Mouse (Mus musculus): ENCODE data around the gene Ncapg2.

Gene Ncapg2

DNA sequence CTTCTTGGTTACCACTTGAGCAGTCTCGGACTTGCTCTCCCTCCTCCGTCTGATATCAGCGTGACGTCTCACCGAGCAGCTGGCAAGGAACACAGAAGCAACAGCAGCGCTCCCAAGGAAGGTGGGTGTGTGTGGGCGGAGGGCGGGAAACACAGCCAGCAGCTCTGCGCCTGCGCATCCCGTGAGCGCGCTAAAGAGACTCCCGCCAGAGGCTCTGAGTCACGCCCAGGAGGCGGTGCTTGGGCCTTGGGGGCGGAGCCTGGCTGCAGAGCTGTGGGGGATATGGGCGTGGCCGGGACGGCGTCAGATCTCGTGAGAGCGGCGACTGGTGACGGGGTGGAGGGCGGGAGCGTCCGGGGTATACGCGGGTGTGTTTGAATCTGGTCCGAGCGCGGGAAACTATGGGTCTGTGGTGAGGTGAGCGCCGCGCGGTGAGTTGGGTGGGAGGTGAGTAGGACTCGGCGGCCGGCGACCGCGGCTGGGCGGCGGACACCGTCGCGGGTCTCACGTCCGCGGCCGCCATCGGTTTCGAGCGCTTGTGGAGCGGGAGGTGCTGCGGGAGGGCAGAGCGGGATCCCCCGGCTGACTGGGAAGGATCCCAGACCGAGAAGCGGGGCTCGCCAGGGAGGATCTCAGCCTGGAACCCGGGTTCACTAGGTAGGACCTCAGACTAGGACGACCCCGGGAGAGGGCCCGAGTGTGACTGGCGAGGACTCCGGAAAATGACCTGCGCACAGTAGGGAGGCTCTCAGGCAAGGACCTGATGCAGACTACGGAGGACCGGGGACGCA, at the start of gene Ncapg2:
Ncapg2 (plus strand) TSS at position 358 of the 791 bp plus-strand sequence.
- in situ Hi-C loops (cut with MboI; ENCODE audit: low pct_unique_long_range_greater_than_20kb in 1 of 2, low sequenced_read_pairs in 2 of 2, unreplicated experiment in 1 of 2): no loop called here

DNA sequence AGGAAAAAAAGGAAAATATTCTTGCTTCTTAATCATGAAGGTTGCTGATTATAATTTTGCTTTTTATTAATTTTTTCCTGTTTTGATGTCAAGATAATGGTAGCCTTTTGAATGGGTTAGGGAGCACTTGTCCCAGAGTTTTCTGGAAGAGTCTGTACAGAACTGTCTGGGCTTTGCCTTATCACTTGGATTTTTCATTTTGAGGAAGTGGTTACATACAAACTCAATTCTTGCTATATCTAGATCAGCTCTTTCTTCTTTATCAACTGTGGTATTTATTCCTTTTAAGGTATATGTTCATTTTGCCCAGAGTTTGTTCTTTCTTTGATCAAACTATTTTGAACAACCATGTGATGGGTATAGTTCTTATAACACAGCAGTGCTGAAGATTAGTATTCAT, 43.1 kb upstream of the Ncapg2 start:
- in situ Hi-C loops (cut with MboI; ENCODE audit: low pct_unique_long_range_greater_than_20kb in 1 of 2, low sequenced_read_pairs in 2 of 2, unreplicated experiment in 1 of 2): no loop called here

DNA sequence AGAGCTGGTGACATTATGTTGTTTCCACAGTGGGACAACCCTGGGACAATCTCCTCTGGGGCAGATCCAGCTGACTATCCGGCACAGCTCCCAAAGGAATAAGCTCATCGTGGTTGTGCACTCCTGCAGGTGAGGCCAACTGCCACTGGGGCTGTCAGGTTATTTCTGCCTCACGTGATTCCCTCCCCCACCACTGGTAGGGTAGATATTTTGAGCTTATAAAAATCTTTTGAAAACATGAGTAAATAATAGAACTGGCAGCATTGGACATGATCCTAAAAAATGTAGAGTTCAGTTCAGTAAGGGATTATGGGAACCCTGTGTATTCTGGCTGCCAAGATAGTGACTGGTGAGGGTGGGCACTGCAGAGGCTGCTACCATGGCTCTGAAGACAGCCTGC, 38.3 kb upstream of the Ncapg2 start:
- in situ Hi-C loops (cut with MboI; ENCODE audit: low pct_unique_long_range_greater_than_20kb in 1 of 2, low sequenced_read_pairs in 2 of 2, unreplicated experiment in 1 of 2): no loop called here

DNA sequence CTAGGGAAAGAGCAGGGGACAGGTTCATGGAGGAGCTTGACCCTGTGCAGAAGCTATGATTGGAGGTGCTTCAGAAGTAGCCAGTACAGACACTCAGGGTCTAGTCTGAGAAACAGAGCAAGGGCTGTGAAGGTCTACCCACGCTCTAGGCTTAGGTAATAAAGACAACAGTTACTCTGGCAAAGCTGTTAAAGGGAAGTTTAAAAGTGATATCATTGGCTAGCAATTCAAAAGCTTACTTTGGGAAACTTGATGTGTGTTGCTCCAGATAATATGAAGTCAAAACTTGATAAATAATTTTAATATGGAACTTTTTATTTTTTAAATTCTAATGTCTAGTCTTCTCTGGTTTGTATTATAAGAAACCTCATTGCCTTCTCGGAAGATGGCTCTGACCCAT, 37.9 kb upstream of the Ncapg2 start:
- in situ Hi-C loops (cut with MboI; ENCODE audit: low pct_unique_long_range_greater_than_20kb in 1 of 2, low sequenced_read_pairs in 2 of 2, unreplicated experiment in 1 of 2): no loop called here

- in situ Hi-C loops (cut with MboI; ENCODE audit: low pct_unique_long_range_greater_than_20kb in 1 of 2, low sequenced_read_pairs in 2 of 2, unreplicated experiment in 1 of 2): no loop called here
Measured at GRCm38 (mm10) chr12:116368857-116369256, 36.3 kb upstream of the Ncapg2 start.

GRCm38 (mm10) chr12:116383101-116383500, 22.1 kb upstream of the Ncapg2 start:
- in situ Hi-C loops (cut with MboI; ENCODE audit: low pct_unique_long_range_greater_than_20kb in 1 of 2, low sequenced_read_pairs in 2 of 2, unreplicated experiment in 1 of 2): loop anchor here in 1 of 2 experiments (25.0 kb wide), 1 partner anchor 321 kb away; no protein-coding TSS in a partner anchor

GRCm38 (mm10) chr12:116383995-116384394, 21.2 kb upstream of the Ncapg2 start:
- in situ Hi-C loops (cut with MboI; ENCODE audit: low pct_unique_long_range_greater_than_20kb in 1 of 2, low sequenced_read_pairs in 2 of 2, unreplicated experiment in 1 of 2): loop anchor here in 1 of 2 experiments (25.0 kb wide), 1 partner anchor 322 kb away; no protein-coding TSS in a partner anchor

DNA sequence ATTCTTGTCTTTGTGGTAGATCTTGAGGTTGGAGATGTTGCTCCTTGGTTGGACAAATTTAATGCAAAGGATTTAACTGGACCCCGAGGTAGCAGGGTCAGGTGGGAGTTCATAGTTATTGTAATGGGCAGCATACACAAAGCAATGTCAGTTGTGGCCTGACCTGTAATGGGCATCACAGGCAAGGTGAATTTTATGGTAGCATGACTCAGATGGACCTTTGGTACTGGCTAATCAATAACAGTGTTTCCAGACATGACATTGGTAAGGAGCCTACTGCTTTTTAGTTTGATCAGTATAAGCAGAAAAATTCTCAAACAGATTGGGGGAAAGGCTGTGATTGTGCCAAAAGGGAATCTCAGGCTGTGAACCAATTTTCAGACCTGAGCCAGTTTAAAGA, 18.4 kb upstream of the Ncapg2 start:
- in situ Hi-C loops (cut with MboI; ENCODE audit: low pct_unique_long_range_greater_than_20kb in 1 of 2, low sequenced_read_pairs in 2 of 2, unreplicated experiment in 1 of 2): loop anchor here in 1 of 2 experiments (25.0 kb wide), 1 partner anchor 325 kb away; no protein-coding TSS in a partner anchor

DNA sequence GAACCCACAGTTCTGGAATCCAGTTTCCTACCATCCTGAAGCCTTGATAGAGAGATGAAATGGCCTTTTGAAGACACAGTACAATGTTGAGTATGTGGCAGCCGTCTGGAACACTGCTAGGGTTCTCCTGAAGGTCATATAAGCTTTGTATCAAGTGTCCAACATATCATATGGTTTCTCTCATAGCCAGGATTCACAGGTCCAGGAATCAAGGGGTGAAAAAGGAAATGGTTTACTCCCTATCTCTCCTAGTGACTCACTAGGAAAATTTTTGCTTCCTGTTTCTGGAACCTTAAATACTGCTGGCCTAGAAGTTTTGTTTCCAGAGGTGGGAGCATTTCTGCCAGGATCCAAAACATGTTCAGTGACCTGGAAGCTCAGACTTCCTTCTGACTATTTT, 15.3 kb upstream of the Ncapg2 start:
- in situ Hi-C loops (cut with MboI; ENCODE audit: low pct_unique_long_range_greater_than_20kb in 1 of 2, low sequenced_read_pairs in 2 of 2, unreplicated experiment in 1 of 2): loop anchor here in 1 of 2 experiments (25.0 kb wide), 1 partner anchor 328 kb away; no protein-coding TSS in a partner anchor

GRCm38 (mm10) chr12:116394327-116394726, 10.9 kb upstream of the Ncapg2 start:
- in situ Hi-C loops (cut with MboI; ENCODE audit: low pct_unique_long_range_greater_than_20kb in 1 of 2, low sequenced_read_pairs in 2 of 2, unreplicated experiment in 1 of 2): loop anchor here in 1 of 2 experiments (25.0 kb wide), 1 partner anchor 332 kb away; no protein-coding TSS in a partner anchor

DNA sequence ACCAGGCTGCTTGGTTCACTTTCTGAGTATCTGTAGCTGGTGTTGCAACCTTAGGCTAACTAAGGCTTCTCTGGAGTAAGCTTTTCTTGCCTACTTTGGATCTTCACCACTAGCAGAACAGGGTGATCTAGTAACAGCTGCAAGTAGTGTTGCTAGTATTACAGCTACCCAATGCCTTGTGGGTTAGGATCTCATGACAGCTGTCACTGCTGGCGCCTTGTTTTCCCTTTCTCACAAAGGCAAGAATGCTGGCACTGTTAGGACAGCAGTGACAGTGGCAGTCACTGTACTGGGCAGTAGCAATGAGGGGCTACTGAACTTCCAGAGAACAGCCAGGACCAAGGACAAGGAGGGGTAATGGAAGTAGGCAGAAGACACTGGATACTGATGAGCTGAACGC, 9.9 kb upstream of the Ncapg2 start:
- in situ Hi-C loops (cut with MboI; ENCODE audit: low pct_unique_long_range_greater_than_20kb in 1 of 2, low sequenced_read_pairs in 2 of 2, unreplicated experiment in 1 of 2): loop anchor here in 1 of 2 experiments (25.0 kb wide), 1 partner anchor 333 kb away; no protein-coding TSS in a partner anchor

DNA sequence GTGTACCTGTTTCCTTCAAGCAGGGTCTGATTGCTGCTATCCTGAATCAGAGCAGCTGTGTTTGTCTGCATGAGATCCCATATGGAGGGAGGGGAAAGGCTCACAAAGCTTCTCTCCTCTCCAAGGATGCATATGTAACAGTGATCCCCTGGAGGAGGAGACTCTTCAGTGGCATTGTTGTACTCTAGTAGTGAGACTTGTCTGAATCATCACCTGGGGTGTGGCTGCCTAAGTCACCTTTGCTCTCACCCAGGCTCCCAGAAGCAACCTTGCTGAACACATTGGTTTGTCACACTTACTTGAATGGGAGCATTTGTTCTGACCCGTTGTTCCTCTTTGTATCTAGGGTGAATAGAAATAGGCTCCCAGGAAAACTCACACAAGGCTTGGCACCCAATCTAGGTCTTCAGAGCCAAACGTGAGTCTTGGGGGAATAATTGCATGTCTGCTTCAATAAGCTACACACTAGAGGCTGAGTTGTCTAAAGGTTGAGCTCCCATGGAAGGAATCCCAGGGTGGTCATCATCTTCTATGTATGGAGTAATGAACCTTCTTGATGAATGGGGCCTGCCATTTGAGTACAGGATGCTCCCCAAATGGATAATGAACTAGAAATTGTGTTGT, 9.0 kb upstream of the Ncapg2 start:
- in situ Hi-C loops (cut with MboI; ENCODE audit: low pct_unique_long_range_greater_than_20kb in 1 of 2, low sequenced_read_pairs in 2 of 2, unreplicated experiment in 1 of 2): loop anchor here in 1 of 2 experiments (25.0 kb wide), 1 partner anchor 334 kb away; no protein-coding TSS in a partner anchor

GRCm38 (mm10) chr12:116404012-116404679, 1.1 kb upstream of the Ncapg2 start:
- in situ Hi-C loops (cut with MboI; ENCODE audit: low pct_unique_long_range_greater_than_20kb in 1 of 2, low sequenced_read_pairs in 2 of 2, unreplicated experiment in 1 of 2): no loop called here

DNA sequence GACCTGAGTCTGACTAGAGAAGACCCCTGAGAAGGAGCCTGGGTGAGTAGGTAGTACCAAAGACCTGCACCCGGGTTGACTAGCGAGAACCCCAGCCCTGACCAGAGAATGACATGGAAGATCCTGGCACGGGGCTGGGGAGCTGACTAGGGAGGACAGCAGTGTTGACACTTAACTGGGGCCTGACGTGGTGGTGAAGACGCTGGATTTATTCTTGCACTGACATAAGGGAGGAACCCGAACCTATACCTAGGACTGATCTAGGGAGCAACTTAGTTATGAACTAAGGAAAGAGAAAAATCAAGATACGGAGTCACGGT, 594 bp downstream of the Ncapg2 start:
- in situ Hi-C loops (cut with MboI; ENCODE audit: low pct_unique_long_range_greater_than_20kb in 1 of 2, low sequenced_read_pairs in 2 of 2, unreplicated experiment in 1 of 2): no loop called here

DNA sequence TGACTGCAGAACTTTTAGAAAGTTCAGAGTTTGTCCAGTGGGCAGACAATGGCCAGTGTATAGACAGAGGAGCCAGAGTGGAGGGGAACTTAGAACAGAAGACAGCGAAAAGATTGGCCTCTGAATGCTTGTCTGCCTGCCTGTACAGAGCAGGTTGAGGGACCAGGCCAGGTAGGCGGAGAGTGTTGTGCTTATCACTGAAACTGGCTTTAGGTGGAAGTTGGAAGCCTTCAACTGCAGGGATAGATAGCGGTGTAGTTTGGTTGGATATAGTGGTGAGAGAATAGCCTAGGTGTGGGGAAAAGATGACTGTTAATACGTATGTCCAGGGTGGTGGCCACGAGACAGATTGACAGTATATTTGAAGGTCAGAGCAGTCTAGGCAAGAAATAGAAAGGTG, 2.7 kb downstream of the Ncapg2 start:
- in situ Hi-C loops (cut with MboI; ENCODE audit: low pct_unique_long_range_greater_than_20kb in 1 of 2, low sequenced_read_pairs in 2 of 2, unreplicated experiment in 1 of 2): no loop called here

GRCm38 (mm10) chr12:116414941-116415340, 9.7 kb downstream of the Ncapg2 start:
- in situ Hi-C loops (cut with MboI; ENCODE audit: low pct_unique_long_range_greater_than_20kb in 1 of 2, low sequenced_read_pairs in 2 of 2, unreplicated experiment in 1 of 2): no loop called here

DNA sequence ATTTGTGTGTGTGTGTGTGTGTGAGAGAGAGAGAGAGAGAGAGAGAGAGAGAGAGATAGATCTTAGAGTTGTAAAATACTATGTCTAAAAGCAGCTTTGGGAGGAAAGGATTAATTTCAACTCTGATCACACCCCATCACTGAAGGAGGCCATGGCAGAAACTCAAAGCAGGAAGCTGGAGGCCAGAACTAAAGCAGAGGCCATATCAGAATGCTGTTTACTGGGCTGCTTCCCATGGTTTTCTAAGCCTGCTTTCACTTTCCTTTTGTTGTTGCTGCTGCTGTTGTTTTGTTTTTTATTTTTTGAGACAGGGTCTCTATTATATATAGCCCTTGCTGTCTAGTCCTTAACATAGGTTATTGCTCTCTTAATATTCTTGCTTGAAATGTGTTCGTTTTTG, 11.3 kb downstream of the Ncapg2 start:
- in situ Hi-C loops (cut with MboI; ENCODE audit: low pct_unique_long_range_greater_than_20kb in 1 of 2, low sequenced_read_pairs in 2 of 2, unreplicated experiment in 1 of 2): no loop called here

DNA sequence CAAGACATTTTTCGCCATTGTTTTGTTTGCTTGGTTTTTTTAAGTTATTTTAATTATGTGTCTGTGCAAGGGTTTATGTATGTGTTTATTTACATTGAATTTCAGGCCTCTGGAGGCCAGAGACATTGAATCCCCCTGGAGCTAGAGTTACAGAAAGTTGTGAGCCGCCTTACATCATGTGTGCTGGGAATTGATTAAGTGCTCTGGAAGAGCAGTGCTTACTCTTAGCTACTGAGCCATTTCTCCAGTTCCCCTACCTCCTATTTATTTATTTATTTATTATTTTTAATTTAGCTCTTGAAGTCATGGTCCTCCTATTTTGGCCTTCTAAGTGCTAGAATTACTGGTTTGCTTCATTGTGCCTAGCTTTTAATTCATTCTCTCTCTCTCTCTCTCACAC, 16.5 kb downstream of the Ncapg2 start:
- in situ Hi-C loops (cut with MboI; ENCODE audit: low pct_unique_long_range_greater_than_20kb in 1 of 2, low sequenced_read_pairs in 2 of 2, unreplicated experiment in 1 of 2): no loop called here

GRCm38 (mm10) chr12:116425392-116425791, 20.2 kb downstream of the Ncapg2 start:
- in situ Hi-C loops (cut with MboI; ENCODE audit: low pct_unique_long_range_greater_than_20kb in 1 of 2, low sequenced_read_pairs in 2 of 2, unreplicated experiment in 1 of 2): no loop called here
